Mouse (Mus musculus): ENCODE measurements around the gene Cnpy2.

- TF ChIP-seq CTCF (IDR thresholded peaks at IDR 0.05; ENCODE audit: extremely low read depth, insufficient read length, insufficient replicate concordance, low read depth, low read length) = peak; percentile 42; the same call in 1 of the 2 replicates
- 0 out of 2 replicates have a peak, but pooled peaks have one; percentile 2 for TF ChIP-seq POLR2A (IDR thresholded peaks at IDR 0.05; ENCODE audit: low read depth, low read length)
Observed at GRCm38 (mm10) chr10:128376455-128377211, 54.4 kb downstream of the Cnpy2 start, which contains the start of gene Ankrd52.

Measured in small intestine, adult 2 months (tissue).